Mouse (Mus musculus): ENCODE results near the gene Gm5936. TPM values are rescaled to one million over a fixed set of nuclear protein-coding genes. Genes with fewer than 3 reads are reported as not detected.
"Not testable (repeated sequence)": the region's sequence is repeated elsewhere in the genome, so short reads cannot be mapped to it uniquely, and the experiment has no call there.

Gene Gm5936
- total RNA-seq (2014; rRNA removed; ENCODE audit: low replicate concordance) (not detected in 2 replicates), polyA plus RNA-seq (2015; fragmentation: Nextera tagmentation; extraction: Ambion mirVana) (0.10 TPM in 1 of 2 replicates, not detected in the other)

- not testable (repeated sequence) for H3K36me3 ChIP-seq (replicated peaks; ENCODE audit: control insufficient read depth, insufficient read depth, low read length); H3K4me3 ChIP-seq (ENCODE audit: low read depth, low read length); H3K9ac ChIP-seq (replicated peaks; ENCODE audit: low read depth, low read length); H3K9me3 ChIP-seq (replicated peaks; ENCODE audit: control insufficient read depth, low read length); DNase-seq (ENCODE audit: low spot score); H3K27ac ChIP-seq (ENCODE audit: low read depth); H3K27me3 ChIP-seq (ENCODE audit: control insufficient read depth, insufficient read depth, low read length); H3K4me2 ChIP-seq (ENCODE audit: low read depth, low read length); H3K4me1 ChIP-seq (ENCODE audit: control insufficient read depth, insufficient read depth)
- WGBS, result 70% methylated on average over 2 of the region's 5 CpGs
- peak; percentile 27; the same call in 1 of the 2 replicates for ATAC-seq (ENCODE audit: insufficient read depth, low read depth)
These were observed at the start of gene Gm5936 for GRCm38 (mm10) chrX:74836842-74837522. TSS of gene Gm5936 (plus strand) at chrX:74837196.

- not testable (repeated sequence) for H3K9me3 ChIP-seq (replicated peaks; ENCODE audit: control insufficient read depth, low read length); H3K9ac ChIP-seq (replicated peaks; ENCODE audit: low read depth, low read length); DNase-seq (ENCODE audit: low spot score); ATAC-seq (ENCODE audit: insufficient read depth, low read depth); H3K36me3 ChIP-seq (replicated peaks; ENCODE audit: control insufficient read depth, insufficient read depth, low read length); H3K4me3 ChIP-seq (ENCODE audit: low read depth, low read length); H3K4me2 ChIP-seq (ENCODE audit: low read depth, low read length); H3K27ac ChIP-seq (ENCODE audit: low read depth); H3K4me1 ChIP-seq (ENCODE audit: control insufficient read depth, insufficient read depth); H3K27me3 ChIP-seq (ENCODE audit: control insufficient read depth, insufficient read depth, low read length)
- 79% methylated on average over 12 of the region's 12 CpGs for WGBS
These were observed 19.1 kb downstream of the Gm5936 start for GRCm38 (mm10) chrX:74856104-74856503.

- not testable (repeated sequence) for H3K9ac ChIP-seq (replicated peaks; ENCODE audit: low read depth, low read length); DNase-seq (ENCODE audit: low spot score); H3K36me3 ChIP-seq (replicated peaks; ENCODE audit: control insufficient read depth, insufficient read depth, low read length); H3K4me1 ChIP-seq (ENCODE audit: control insufficient read depth, insufficient read depth); H3K9me3 ChIP-seq (replicated peaks; ENCODE audit: control insufficient read depth, low read length); H3K27ac ChIP-seq (ENCODE audit: low read depth); H3K4me2 ChIP-seq (ENCODE audit: low read depth, low read length); ATAC-seq (ENCODE audit: insufficient read depth, low read depth); H3K27me3 ChIP-seq (ENCODE audit: control insufficient read depth, insufficient read depth, low read length); H3K4me3 ChIP-seq (ENCODE audit: low read depth, low read length)
- 39% methylated on average over 3 of the region's 6 CpGs for WGBS
- peak; percentile 8; the same call in 1 of the 2 replicates for TF ChIP-seq CTCF (IDR thresholded peaks at IDR 0.05; ENCODE audit: low read depth)
These were observed 43.1 kb downstream of the Gm5936 start for GRCm38 (mm10) chrX:74880123-74880522.

Other genes starting within 250 kb of the Gm5936 start
- gene Olfr1325, start 244.5 kb upstream of the Gm5936 start, total RNA-seq (2014; rRNA removed; ENCODE audit: low replicate concordance), result not detected in 2 replicates
- gene Olfr1325, start 244.5 kb upstream of the Gm5936 start, polyA plus RNA-seq (2015; fragmentation: Nextera tagmentation; extraction: Ambion mirVana), result not detected in 2 replicates
- gene Gm5640, start 191.6 kb upstream of the Gm5936 start, total RNA-seq (2014; rRNA removed; ENCODE audit: low replicate concordance), result not detected in 2 replicates
- 0.32 and 0.37 TPM in 2 replicates for gene Gm5640, start 191.6 kb upstream of the Gm5936 start, polyA plus RNA-seq (2015; fragmentation: Nextera tagmentation; extraction: Ambion mirVana)
- gene Gm6890, start 96.3 kb upstream of the Gm5936 start, total RNA-seq (2014; rRNA removed; ENCODE audit: low replicate concordance), result not detected in 2 replicates
- gene Gm6890, start 96.3 kb upstream of the Gm5936 start, polyA plus RNA-seq (2015; fragmentation: Nextera tagmentation; extraction: Ambion mirVana), result not detected in 2 replicates
- 3.8 and 4.6 TPM in 2 replicates for gene Gab3, start 248.3 kb downstream of the Gm5936 start, total RNA-seq (2014; rRNA removed; ENCODE audit: low replicate concordance)
- 2.7 and 3.1 TPM in 2 replicates for gene Gab3, start 248.3 kb downstream of the Gm5936 start, polyA plus RNA-seq (2015; fragmentation: Nextera tagmentation; extraction: Ambion mirVana)